Mouse (Mus musculus): ENCODE results near the gene Atp5s. TPM values are rescaled to one million over a fixed set of nuclear protein-coding genes. Genes with fewer than 3 reads are reported as not detected.
A peak's percentile ranks its signal among the peaks of the same experiment; 100 is the strongest.

Gene Atp5s
- polyA plus RNA-seq, 1 experiment, result 11.4 TPM

- H3K27ac ChIP-seq (ENCODE audit: control insufficient read depth, insufficient read depth, low read depth, low read length, poor library complexity), result no peak overlapping the region
- 91% methylated on average over 5 of the region's 5 CpGs for WGBS
- no peak for TF ChIP-seq POLR2A (IDR thresholded peaks at IDR 0.05; ENCODE audit: borderline replicate concordance, control insufficient read depth, low read depth, low read length)
- TF ChIP-seq CTCF (IDR thresholded peaks at IDR 0.05; ENCODE audit: control insufficient read depth, insufficient read depth, low read length), result no peak
- no peaks in the 10 kb centered on the region for H3K4me1 ChIP-seq (ENCODE audit: control insufficient read depth, insufficient read depth, low read length)
- no peak overlapping the region for H3K4me3 ChIP-seq (replicated peaks; ENCODE audit: control insufficient read depth, low read depth, low read length)
Measured at GRCm38 (mm10) chr12:69744138-69744537, 19.4 kb downstream of the Atp5s start.

GRCm38 (mm10) chr12:69751864-69752341 lies 27.2 kb downstream of the Atp5s start:
- H3K27ac ChIP-seq (ENCODE audit: control insufficient read depth, insufficient read depth, low read depth, low read length, poor library complexity), result no peak overlapping the region
- 58% methylated on average over 10 of the region's 10 CpGs for WGBS

GRCm38 (mm10) chr12:69753936-69754335 lies 29.2 kb downstream of the Atp5s start:
- TF ChIP-seq CTCF (IDR thresholded peaks at IDR 0.05; ENCODE audit: control insufficient read depth, insufficient read depth, low read length) (no peak), POLR2A (IDR thresholded peaks at IDR 0.05; ENCODE audit: borderline replicate concordance, control insufficient read depth, low read depth, low read length) (no peak)
- no peak overlapping the region for H3K27ac ChIP-seq (ENCODE audit: control insufficient read depth, insufficient read depth, low read depth, low read length, poor library complexity)
- no peaks in the 10 kb centered on the region; the same call in 1 of the 2 replicates for H3K4me1 ChIP-seq (ENCODE audit: control insufficient read depth, insufficient read depth, low read length)
- whole genome bisulfite sequencing, result 80% methylated on average over 5 of the region's 5 CpGs
- H3K4me3 ChIP-seq (replicated peaks; ENCODE audit: control insufficient read depth, low read depth, low read length), result no peak overlapping the region

More at GRCm38 (mm10) chr12:69751864-69752341, 27.2 kb downstream of the Atp5s start:
- no peaks in the 10 kb centered on the region; the same call in 1 of the 2 replicates for H3K4me1 ChIP-seq (ENCODE audit: control insufficient read depth, insufficient read depth, low read length)
- no peak for TF ChIP-seq POLR2A (IDR thresholded peaks at IDR 0.05; ENCODE audit: borderline replicate concordance, control insufficient read depth, low read depth, low read length)
- TF ChIP-seq CTCF (IDR thresholded peaks at IDR 0.05; ENCODE audit: control insufficient read depth, insufficient read depth, low read length), result no peak
- no peak overlapping the region for H3K4me3 ChIP-seq (replicated peaks; ENCODE audit: control insufficient read depth, low read depth, low read length)

- TF ChIP-seq POLR2A (IDR thresholded peaks at IDR 0.05; ENCODE audit: borderline replicate concordance, control insufficient read depth, low read depth, low read length) (no peak), CTCF (IDR thresholded peaks at IDR 0.05; ENCODE audit: control insufficient read depth, insufficient read depth, low read length) (no peak)
- H3K4me1 ChIP-seq (ENCODE audit: control insufficient read depth, insufficient read depth, low read length), result no peaks in the 10 kb centered on the region; the same call in 1 of the 2 replicates
- 78% methylated on average over 5 of the region's 5 CpGs for WGBS
- no peak overlapping the region; the same call in 1 of the 2 replicates for H3K27ac ChIP-seq (ENCODE audit: control insufficient read depth, insufficient read depth, low read depth, low read length, poor library complexity)
- no peak overlapping the region for H3K4me3 ChIP-seq (replicated peaks; ENCODE audit: control insufficient read depth, low read depth, low read length)
Measured at GRCm38 (mm10) chr12:69756015-69756414, 31.3 kb downstream of the Atp5s start.

- 13% methylated on average over 22 of the region's 22 CpGs for WGBS
- Histone ChIP-seq H3K4me3 (replicated peaks; ENCODE audit: control insufficient read depth, low read depth, low read length) (peak overlapping the region; percentile 22), H3K4me1 (ENCODE audit: control insufficient read depth, insufficient read depth, low read length) (no peaks in the 10 kb centered on the region; the same call in 1 of the 2 replicates), H3K27ac (ENCODE audit: control insufficient read depth, insufficient read depth, low read depth, low read length, poor library complexity) (peak overlapping the region; percentile 87)
- TF ChIP-seq CTCF (IDR thresholded peaks at IDR 0.05; ENCODE audit: control insufficient read depth, insufficient read depth, low read length) (peak; percentile 90), POLR2A (IDR thresholded peaks at IDR 0.05; ENCODE audit: borderline replicate concordance, control insufficient read depth, low read depth, low read length) (peak; percentile 61; the same call in 1 of the 2 replicates)
Measured at GRCm38 (mm10) chr12:69757418-69758141, 32.8 kb downstream of the Atp5s start.

- no peak for TF ChIP-seq CTCF (IDR thresholded peaks at IDR 0.05; ENCODE audit: control insufficient read depth, insufficient read depth, low read length)
- TF ChIP-seq POLR2A (IDR thresholded peaks at IDR 0.05; ENCODE audit: borderline replicate concordance, control insufficient read depth, low read depth, low read length), result no peak
- no peak overlapping the region for H3K4me3 ChIP-seq (replicated peaks; ENCODE audit: control insufficient read depth, low read depth, low read length)
- no peaks in the 10 kb centered on the region; the same call in 1 of the 2 replicates for H3K4me1 ChIP-seq (ENCODE audit: control insufficient read depth, insufficient read depth, low read length)
- H3K27ac ChIP-seq (ENCODE audit: control insufficient read depth, insufficient read depth, low read depth, low read length, poor library complexity), result peak overlapping the region; percentile 91
- 17% methylated on average over 22 of the region's 22 CpGs for WGBS
Measured at GRCm38 (mm10) chr12:69758221-69759185, 33.8 kb downstream of the Atp5s start.

GRCm38 (mm10) chr12:69759267-69759885 lies 34.6 kb downstream of the Atp5s start:
- H3K27ac ChIP-seq (ENCODE audit: control insufficient read depth, insufficient read depth, low read depth, low read length, poor library complexity), result peak overlapping the region; percentile 72

More at GRCm38 (mm10) chr12:69759267-69759885, 34.6 kb downstream of the Atp5s start:
- Histone ChIP-seq H3K4me3 (replicated peaks; ENCODE audit: control insufficient read depth, low read depth, low read length) (no peak overlapping the region), H3K4me1 (ENCODE audit: control insufficient read depth, insufficient read depth, low read length) (no peaks in the 10 kb centered on the region; the same call in 1 of the 2 replicates)
- 46% methylated on average over 7 of the region's 7 CpGs for WGBS
- no peak for TF ChIP-seq CTCF (IDR thresholded peaks at IDR 0.05; ENCODE audit: control insufficient read depth, insufficient read depth, low read length)
- no peak for TF ChIP-seq POLR2A (IDR thresholded peaks at IDR 0.05; ENCODE audit: borderline replicate concordance, control insufficient read depth, low read depth, low read length)

All from bone marrow, adult 2 months (tissue).